Mouse (Mus musculus): ENCODE results near the gene Slc22a14. TPM values are rescaled to one million over a fixed set of nuclear protein-coding genes. Genes with fewer than 3 reads are reported as not detected.
"Not testable (repeated sequence)": the region's sequence is repeated elsewhere in the genome, so short reads cannot be mapped to it uniquely, and the experiment has no call there.

Slc22a14 gene
- polyA plus RNA-seq, 1 experiment from 2014 or later, result not detected

DNA sequence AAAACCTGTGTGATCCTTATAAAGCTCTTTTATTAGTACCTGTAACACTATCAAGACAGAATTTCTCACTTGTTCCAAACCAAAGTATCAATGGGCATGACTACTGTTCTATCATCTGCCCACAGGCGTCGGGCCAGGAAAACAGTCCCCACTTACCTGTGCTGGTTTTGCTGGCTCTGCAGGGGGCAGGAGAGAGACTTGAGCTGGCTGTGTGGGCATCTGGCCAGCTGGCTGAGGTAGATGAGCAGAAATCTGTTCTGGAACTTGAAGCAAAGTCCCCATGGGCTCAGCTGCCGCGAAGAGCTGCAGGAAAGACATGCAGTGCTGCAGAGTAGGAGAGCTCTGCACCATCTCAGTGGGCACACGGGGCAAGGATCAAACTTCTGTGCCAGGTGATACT, 118.5 kb downstream of the Slc22a14 start:
- peaks cover 69% of the 10 kb centered on the region for H3K36me3 ChIP-seq (ENCODE audit: poor library complexity, severe bottlenecking)
- H3K27me3 ChIP-seq, result no peaks in the 10 kb centered on the region
- no peak overlapping the region for H3K27ac ChIP-seq
- no peak for ATAC-seq
- no peak overlapping the region for H3K9ac ChIP-seq
- H3K4me2 ChIP-seq, result no peak overlapping the region
- WGBS, result 93% methylated on average over 5 of the region's 5 CpGs
- H3K4me3 ChIP-seq, result no peak overlapping the region
- no peaks in the 10 kb centered on the region for H3K9me3 ChIP-seq (replicated peaks)
- no peaks in the 10 kb centered on the region for H3K4me1 ChIP-seq

DNA sequence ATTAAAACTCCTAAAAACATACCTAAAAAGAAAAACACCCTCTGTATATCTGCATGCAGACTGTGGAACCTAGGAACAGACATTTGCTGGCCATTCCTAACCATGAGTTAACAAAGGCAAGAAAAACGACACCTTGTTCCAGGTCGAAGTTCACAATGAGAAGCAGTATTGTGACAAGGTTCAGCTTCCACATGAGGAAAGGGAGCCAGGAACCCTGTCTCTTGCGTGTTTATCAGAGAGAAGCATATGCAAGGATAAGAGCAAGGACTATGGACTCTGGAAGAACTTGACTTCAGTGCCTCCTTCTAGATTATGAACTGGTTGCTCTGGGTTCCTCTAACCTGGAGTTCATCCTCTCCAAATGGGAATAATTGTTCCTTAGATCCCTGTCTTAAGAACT, 121.4 kb downstream of the Slc22a14 start:
- Histone ChIP-seq H3K27me3 (no peaks in the 10 kb centered on the region), H3K4me2 (no peak overlapping the region), H3K9ac (no peak overlapping the region), H3K4me1 (peaks cover 7% of the 10 kb centered on the region), H3K36me3 (ENCODE audit: poor library complexity, severe bottlenecking) (peaks cover 70% of the 10 kb centered on the region), H3K4me3 (no peak overlapping the region), H3K9me3 (replicated peaks) (no peaks in the 10 kb centered on the region), H3K27ac (no peak overlapping the region)
- no peak for ATAC-seq
- 91% methylated on average over 3 of the region's 3 CpGs for WGBS

DNA sequence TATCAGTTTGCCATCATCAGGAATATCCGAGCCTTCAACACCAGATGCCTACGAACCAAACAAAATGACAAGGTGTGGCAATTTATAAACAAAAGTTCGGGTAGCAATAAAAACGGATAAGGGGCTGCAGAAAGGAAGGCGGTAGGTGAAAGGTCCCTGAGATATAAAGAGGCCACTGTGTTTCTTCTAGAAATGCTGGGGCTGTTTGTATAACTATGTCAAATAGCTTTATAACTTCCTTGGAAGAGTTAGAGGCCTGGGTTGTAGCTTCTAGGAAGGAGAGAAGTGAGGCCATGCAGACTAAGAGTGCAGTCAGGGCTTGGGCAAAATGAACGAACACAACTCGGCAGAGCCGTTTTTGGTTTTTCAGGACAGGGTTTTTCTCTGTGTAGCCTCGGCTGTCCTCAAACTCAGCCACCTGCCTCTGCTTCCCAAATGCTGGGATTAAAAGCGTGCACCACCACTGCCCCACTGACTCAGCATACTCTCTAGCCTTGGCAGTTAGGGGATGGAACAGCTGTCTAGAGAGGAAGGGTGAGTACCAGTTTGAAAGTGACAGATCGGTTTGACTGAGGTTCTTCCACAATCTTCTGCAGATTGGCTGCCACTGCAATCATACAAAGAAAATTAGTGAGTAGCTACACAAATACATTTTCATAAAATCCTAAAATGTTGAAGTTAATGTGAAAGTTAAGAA, 124.0 kb downstream of the Slc22a14 start:
- ATAC-seq, result no peak
- H3K27me3 ChIP-seq, result no peaks in the 10 kb centered on the region
- H3K9ac ChIP-seq, result no peak overlapping the region
- H3K4me1 ChIP-seq, result peaks cover 7% of the 10 kb centered on the region
- H3K9me3 ChIP-seq (replicated peaks), result no peaks in the 10 kb centered on the region
- no peak overlapping the region for H3K4me3 ChIP-seq
- peaks cover 69% of the 10 kb centered on the region for H3K36me3 ChIP-seq (ENCODE audit: poor library complexity, severe bottlenecking)
- H3K27ac ChIP-seq, result no peak overlapping the region
- WGBS, result 89% methylated on average over 11 of the region's 11 CpGs
- H3K4me2 ChIP-seq, result no peak overlapping the region

DNA sequence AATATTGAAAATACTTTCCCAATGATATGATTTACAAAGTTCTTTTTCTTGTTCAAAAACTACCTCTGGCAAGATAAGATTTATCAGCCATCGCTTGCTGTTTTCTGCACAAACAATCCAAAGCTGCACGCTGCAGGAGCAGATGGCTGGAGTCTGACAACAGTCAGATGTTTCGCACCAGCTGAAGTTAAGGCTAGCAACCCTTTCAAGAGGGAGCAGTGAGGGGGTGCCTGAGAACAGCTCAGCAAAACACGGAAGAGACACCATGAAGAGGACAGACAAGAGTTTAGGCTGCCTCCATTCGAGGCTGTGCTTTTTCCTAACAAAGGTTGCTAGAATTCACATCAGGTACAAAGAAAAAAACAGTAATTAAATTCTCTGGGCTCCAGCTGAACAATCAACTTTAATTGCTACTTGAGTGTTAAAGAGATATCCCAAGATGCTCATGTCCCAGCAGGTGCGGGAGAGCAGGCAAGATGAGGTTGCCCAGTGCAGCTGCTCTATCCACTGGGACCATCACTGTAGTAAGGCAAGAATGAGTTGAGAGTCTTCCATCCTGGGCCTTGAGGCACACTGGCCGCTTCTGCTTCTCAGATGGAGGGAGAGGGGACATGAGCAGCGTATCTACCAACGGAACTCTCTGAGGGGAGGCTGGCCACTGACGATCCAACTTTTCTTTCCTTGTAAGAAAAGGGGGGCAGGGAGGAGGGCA, 124.9 kb downstream of the Slc22a14 start:
- Histone ChIP-seq H3K4me1 (peaks cover 7% of the 10 kb centered on the region), H3K36me3 (ENCODE audit: poor library complexity, severe bottlenecking) (peaks cover 61% of the 10 kb centered on the region), H3K4me3 (no peak overlapping the region), H3K9ac (no peak overlapping the region), H3K27ac (peak overlapping the region; percentile 64), H3K27me3 (no peaks in the 10 kb centered on the region), H3K9me3 (replicated peaks) (no peaks in the 10 kb centered on the region), H3K4me2 (no peak overlapping the region)
- WGBS, result 75% methylated on average over 10 of the region's 10 CpGs
- no peak for ATAC-seq

DNA sequence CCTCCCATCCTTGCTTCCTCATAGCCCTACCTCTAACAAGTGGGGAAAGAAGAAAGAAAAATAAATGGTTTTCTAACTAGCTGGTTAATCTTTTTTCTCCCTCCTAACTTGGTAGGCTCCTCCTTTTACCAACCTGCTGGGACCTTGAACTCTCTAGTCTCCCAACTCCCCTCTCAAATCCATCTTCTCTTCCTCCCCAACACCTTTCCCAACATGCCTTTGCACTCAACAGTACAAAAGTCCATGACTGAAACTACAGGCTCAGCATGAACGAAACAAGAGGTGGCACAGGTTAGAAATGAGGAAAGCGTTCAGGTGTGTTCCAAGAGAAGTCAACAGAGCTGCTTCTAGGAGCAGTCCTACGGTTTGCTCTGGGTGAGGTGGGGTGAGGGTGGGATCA, 126.1 kb downstream of the Slc22a14 start:
- Histone ChIP-seq H3K36me3 (ENCODE audit: poor library complexity, severe bottlenecking) (peaks cover 56% of the 10 kb centered on the region), H3K4me1 (peaks cover 7% of the 10 kb centered on the region), H3K27me3 (no peaks in the 10 kb centered on the region), H3K9ac (no peak overlapping the region), H3K4me3 (no peak overlapping the region), H3K27ac (no peak overlapping the region), H3K9me3 (replicated peaks) (no peaks in the 10 kb centered on the region), H3K4me2 (no peak overlapping the region)
- ATAC-seq, result no peak
- 91% methylated on average over 3 of the region's 3 CpGs for WGBS

DNA sequence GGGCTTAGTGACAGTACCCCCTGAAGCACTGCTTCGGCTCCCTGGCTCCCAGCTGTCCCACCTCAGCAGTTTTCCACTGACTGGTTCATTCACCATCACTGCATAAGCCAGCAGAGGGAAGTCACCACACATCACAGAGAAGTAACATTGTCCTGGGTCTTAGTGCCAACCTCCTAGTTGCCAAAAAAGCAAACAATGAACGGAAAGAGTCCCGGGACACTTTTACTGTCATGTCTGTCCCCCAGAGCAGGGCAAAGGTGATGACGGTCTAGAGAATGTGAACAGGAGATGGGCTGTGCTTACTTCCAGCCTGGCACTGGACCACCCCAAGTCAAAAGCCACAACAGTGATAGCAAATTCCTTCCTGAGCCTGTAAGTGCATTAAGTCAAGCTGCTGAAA, 126.6 kb downstream of the Slc22a14 start:
- H3K27me3 ChIP-seq, result no peaks in the 10 kb centered on the region
- peaks cover 7% of the 10 kb centered on the region for H3K4me1 ChIP-seq
- ATAC-seq, result no peak
- peaks cover 51% of the 10 kb centered on the region for H3K36me3 ChIP-seq (ENCODE audit: poor library complexity, severe bottlenecking)
- H3K4me2 ChIP-seq, result no peak overlapping the region
- 96% methylated on average over 4 of the region's 4 CpGs for WGBS
- H3K27ac ChIP-seq, result no peak overlapping the region
- no peaks in the 10 kb centered on the region for H3K9me3 ChIP-seq (replicated peaks)
- no peak overlapping the region for H3K4me3 ChIP-seq
- H3K9ac ChIP-seq, result no peak overlapping the region

DNA sequence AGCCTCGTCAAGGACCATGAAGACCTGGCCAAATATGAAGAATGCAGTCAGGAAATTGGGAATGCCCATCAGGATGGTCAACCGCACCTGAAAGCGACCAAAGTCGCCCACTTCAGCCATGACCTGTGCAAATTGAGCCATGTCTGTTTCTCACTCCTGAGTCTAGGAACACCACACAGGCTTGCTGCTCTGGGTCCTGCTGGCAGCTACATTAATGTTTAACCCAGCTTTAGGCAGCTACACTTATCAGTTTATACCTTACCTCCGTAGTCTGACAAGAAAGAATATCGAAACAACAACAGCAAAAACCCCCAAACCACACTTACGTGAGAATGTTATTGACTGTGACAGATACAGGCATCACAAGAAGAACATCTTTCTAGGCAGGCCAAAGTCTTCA, 133.8 kb downstream of the Slc22a14 start:
- no peak overlapping the region for H3K27ac ChIP-seq
- no peak overlapping the region for H3K4me3 ChIP-seq
- H3K36me3 ChIP-seq (ENCODE audit: poor library complexity, severe bottlenecking), result peaks cover 4% of the 10 kb centered on the region; the same call in 1 of the 2 replicates
- no peak overlapping the region for H3K9ac ChIP-seq
- H3K4me1 ChIP-seq, result no peaks in the 10 kb centered on the region
- no peak overlapping the region for H3K4me2 ChIP-seq
- H3K27me3 ChIP-seq, result no peaks in the 10 kb centered on the region
- no peak for ATAC-seq
- WGBS, result 96% methylated on average over 7 of the region's 7 CpGs
- H3K9me3 ChIP-seq (replicated peaks), result no peaks in the 10 kb centered on the region

DNA sequence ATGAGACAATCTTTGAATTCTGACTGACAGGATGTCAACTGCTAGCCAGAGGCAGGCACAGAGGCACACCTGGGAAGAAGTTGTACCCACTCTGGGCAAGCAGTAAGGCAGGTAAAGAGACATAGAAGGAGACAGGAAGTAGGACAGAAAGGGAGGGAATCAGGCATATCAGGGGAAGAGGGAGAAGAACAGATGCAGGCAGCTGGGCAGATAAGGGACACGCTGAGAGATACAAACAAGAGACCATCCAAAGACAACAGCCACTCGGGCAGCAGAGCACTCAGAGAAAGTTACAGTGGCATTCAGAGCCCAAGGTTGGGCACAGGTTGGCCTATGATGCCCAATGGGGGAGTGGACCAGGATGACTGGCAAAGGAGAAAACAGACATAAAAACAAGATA, 134.5 kb downstream of the Slc22a14 start:
- no peaks in the 10 kb centered on the region for H3K27me3 ChIP-seq
- H3K27ac ChIP-seq, result no peak overlapping the region
- peaks cover 5% of the 10 kb centered on the region; the same call in 1 of the 2 replicates for H3K36me3 ChIP-seq (ENCODE audit: poor library complexity, severe bottlenecking)
- no peaks in the 10 kb centered on the region for H3K9me3 ChIP-seq (replicated peaks)
- no peak overlapping the region for H3K4me3 ChIP-seq
- H3K4me2 ChIP-seq, result no peak overlapping the region
- no peak for ATAC-seq
- H3K9ac ChIP-seq, result no peak overlapping the region
- WGBS, result 96% methylated on average over 2 of the region's 2 CpGs
- no peaks in the 10 kb centered on the region for H3K4me1 ChIP-seq

DNA sequence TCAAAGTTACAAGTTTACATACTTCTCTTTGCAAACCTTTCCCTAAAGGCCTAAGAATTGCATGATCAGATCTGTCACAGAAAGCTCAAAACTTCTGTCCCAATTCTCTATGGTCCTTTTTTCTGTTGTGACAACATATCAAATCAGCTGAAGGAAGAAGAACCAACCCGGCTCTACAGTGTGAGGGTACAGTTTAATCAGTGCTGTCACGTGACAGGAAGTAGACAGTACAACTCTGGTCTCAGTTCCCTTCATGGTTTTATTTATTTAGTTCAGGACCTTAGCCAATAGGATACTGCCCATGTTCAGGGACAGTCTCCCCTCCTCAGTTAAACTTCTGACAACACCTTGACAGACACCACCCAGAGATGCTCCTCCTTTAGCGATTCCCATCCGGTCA, 145.1 kb downstream of the Slc22a14 start:
- no peak for ATAC-seq
- no peaks in the 10 kb centered on the region for H3K4me1 ChIP-seq
- H3K36me3 ChIP-seq (ENCODE audit: poor library complexity, severe bottlenecking), result peaks cover 25% of the 10 kb centered on the region
- H3K27me3 ChIP-seq, result no peaks in the 10 kb centered on the region
- WGBS, result 92% methylated on average over 4 of the region's 4 CpGs
- H3K9ac ChIP-seq, result no peak overlapping the region
- H3K27ac ChIP-seq, result no peak overlapping the region
- no peak overlapping the region for H3K4me3 ChIP-seq
- no peak overlapping the region for H3K4me2 ChIP-seq
- H3K9me3 ChIP-seq (replicated peaks), result no peaks in the 10 kb centered on the region

DNA sequence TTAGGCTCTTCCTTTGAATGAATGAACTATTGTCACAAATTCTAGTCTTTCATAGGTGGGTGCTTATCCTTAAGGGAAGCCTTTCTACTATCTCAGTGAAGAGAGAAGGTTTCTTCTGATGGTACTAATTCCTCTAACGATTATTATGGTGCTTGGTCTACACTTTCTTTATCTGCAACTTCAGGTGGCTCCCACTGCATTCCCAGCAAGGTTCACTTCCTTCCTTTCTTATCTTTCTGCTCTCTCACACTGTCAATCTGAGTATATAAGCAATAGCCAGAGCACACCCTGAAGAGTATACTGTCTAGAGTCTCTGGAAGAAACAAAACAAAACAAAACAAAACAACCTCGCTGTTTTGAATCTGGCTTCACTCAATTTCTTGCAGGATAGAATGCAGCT, 145.7 kb downstream of the Slc22a14 start:
- no peak overlapping the region for H3K4me3 ChIP-seq
- no peak overlapping the region for H3K9ac ChIP-seq
- no peaks in the 10 kb centered on the region for H3K4me1 ChIP-seq
- peaks cover 21% of the 10 kb centered on the region for H3K36me3 ChIP-seq (ENCODE audit: poor library complexity, severe bottlenecking)
- ATAC-seq, result no peak
- no peaks in the 10 kb centered on the region for H3K9me3 ChIP-seq (replicated peaks)
- no peak overlapping the region for H3K27ac ChIP-seq
- no peaks in the 10 kb centered on the region for H3K27me3 ChIP-seq
- no peak overlapping the region for H3K4me2 ChIP-seq
- 89% methylated on average over 2 of the region's 2 CpGs for WGBS

DNA sequence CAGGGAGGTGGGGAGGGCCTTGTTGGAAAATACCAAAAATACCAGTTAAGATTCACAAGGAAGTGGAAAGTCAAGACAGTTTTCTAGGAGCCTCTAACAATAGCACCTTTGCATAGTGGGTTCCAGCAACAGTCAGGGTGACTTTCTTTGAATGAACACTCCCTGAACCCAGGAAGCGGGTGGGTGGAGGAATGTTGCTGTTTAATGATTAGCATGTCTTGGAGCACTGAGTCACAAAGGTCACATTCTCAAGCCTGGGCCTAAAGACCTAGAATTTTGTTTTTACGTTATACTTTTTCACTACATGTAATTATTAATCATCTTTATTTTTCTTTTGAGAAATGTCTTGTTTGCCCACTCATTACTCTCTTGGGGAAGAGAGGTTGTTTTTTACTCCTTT, 150.0 kb downstream of the Slc22a14 start:
- ATAC-seq; H3K27me3 ChIP-seq; H3K36me3 ChIP-seq (ENCODE audit: poor library complexity, severe bottlenecking); H3K4me3 ChIP-seq; H3K9ac ChIP-seq; H3K4me1 ChIP-seq; H3K27ac ChIP-seq; H3K9me3 ChIP-seq (replicated peaks); H3K4me2 ChIP-seq: not testable (repeated sequence)
- WGBS, result 95% methylated on average over 2 of the region's 2 CpGs

DNA sequence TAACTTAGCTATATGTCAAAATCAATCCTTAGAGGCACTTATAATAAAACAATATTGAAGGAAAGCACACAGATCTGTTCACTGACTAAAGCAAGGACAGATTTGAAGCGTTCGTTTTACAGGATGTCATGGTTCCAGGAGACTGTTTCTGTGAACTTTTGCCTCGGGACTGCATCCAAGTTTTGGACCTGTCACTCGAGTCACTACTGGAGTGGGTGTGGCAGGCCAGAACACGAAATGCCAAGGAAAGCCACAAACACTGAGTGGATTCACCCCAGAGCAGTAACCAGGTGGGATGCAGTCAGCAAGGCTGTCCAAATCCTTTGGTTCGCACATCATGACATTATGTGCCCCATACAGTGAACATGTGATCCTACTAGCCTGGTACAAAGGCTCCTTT, 150.8 kb downstream of the Slc22a14 start:
- no peak overlapping the region for H3K9ac ChIP-seq
- H3K27me3 ChIP-seq, result no peaks in the 10 kb centered on the region
- H3K27ac ChIP-seq, result no peak overlapping the region
- no peak overlapping the region for H3K4me3 ChIP-seq
- H3K36me3 ChIP-seq (ENCODE audit: poor library complexity, severe bottlenecking), result peaks cover 8% of the 10 kb centered on the region; the same call in 1 of the 2 replicates
- no peak for ATAC-seq
- no peaks in the 10 kb centered on the region for H3K9me3 ChIP-seq (replicated peaks)
- no peaks in the 10 kb centered on the region for H3K4me1 ChIP-seq
- no peak overlapping the region for H3K4me2 ChIP-seq
- 93% methylated on average over 6 of the region's 6 CpGs for WGBS
